Mouse (Mus musculus): ENCODE measurements at regions not wholly inside any gene's neighbourhood (a gene's known extent, or its start where the extent isn't known, plus 50 kb on each side); places are given as distances from the start of the nearest gene placed in this dataset.

- DNase-seq, result peak; percentile 99
These were observed 89.0 kb upstream of the Ssbp2 start for GRCm38 (mm10) chr13:91370886-91371595.

GRCm38 (mm10) chr13:91371596-91371987, 88.5 kb upstream of the Ssbp2 start:
- DNase-seq, result no peak

GRCm38 (mm10) chr13:91372130-91372875, 87.8 kb upstream of the Ssbp2 start:
- DNase-seq, result peak; percentile 35

GRCm38 (mm10) chr13:91374141-91374540, 85.9 kb upstream of the Ssbp2 start:
- peak; percentile 67 for DNase-seq

- DNase-seq, result no peak
These were observed 83.5 kb upstream of the Ssbp2 start for GRCm38 (mm10) chr13:91376556-91376955.

GRCm38 (mm10) chr13:91377428-91377827, 82.7 kb upstream of the Ssbp2 start:
- no peak for DNase-seq

- no peak for DNase-seq
These were observed 82.1 kb upstream of the Ssbp2 start for GRCm38 (mm10) chr13:91377972-91378371.

GRCm38 (mm10) chr13:91385393-91385792, 74.7 kb upstream of the Ssbp2 start:
- DNase-seq, result no peak

- no peak for DNase-seq
These were observed 72.2 kb upstream of the Ssbp2 start for GRCm38 (mm10) chr13:91387913-91388312.

GRCm38 (mm10) chr13:91403632-91404031, 56.5 kb upstream of the Ssbp2 start:
- no peak for DNase-seq

- no peak for DNase-seq
These were observed 55.1 kb upstream of the Ssbp2 start for GRCm38 (mm10) chr13:91405027-91405426.

- DNase-seq, result no peak
These were observed 50.0 kb upstream of the Ssbp2 start for GRCm38 (mm10) chr13:91410116-91410515.
